Mouse (Mus musculus) embryonic facial prominence, embryonic 13.5 days (tissue): ENCODE measurements around the gene Olfr639. TPM values are rescaled to one million over a fixed set of nuclear protein-coding genes. Genes with fewer than 3 reads are reported as not detected.

Experiments used
- ATAC-seq: fragments of 200-750 bp; cut with Nextera tagmentation; 2 replicates; pipeline ENCODE4 v1.8.0; 2017; ENCODE audit warnings: low read depth; ENCODE audit not compliant: insufficient number of reproducible peaks, insufficient read depth, low FRiP score, low TSS enrichment
- H3K27ac ChIP-seq: fragments of 300-500 bp; sonication (generic); 2 replicates; pipeline ENCODE4 v1.5.1; 2015; ENCODE audit warnings: moderate library complexity, mild to moderate bottlenecking, inconsistent platforms
- H3K27me3 ChIP-seq: fragments of 300-500 bp; sonication (generic); 2 replicates; pipeline ENCODE4 v1.6.1; 2015; ENCODE audit warnings: mild to moderate bottlenecking, inconsistent platforms
- H3K36me3 ChIP-seq: fragments of 300-500 bp; sonication (generic); 2 replicates; pipeline ENCODE4 v1.6.1; 2015; ENCODE audit warnings: mild to moderate bottlenecking, inconsistent platforms
- H3K4me1 ChIP-seq: fragments of 300-500 bp; sonication (generic); 2 replicates; pipeline ENCODE4 v1.6.1; 2015; ENCODE audit warnings: inconsistent platforms
- H3K4me2 ChIP-seq: fragments of 300-500 bp; sonication (generic); 2 replicates; pipeline ENCODE4 v1.6.1; 2015; ENCODE audit warnings: moderate library complexity, mild to moderate bottlenecking, inconsistent platforms
- H3K4me3 ChIP-seq: fragments of 300-500 bp; sonication (generic); 2 replicates; pipeline ENCODE4 v1.5.1; 2015; ENCODE audit warnings: mild to moderate bottlenecking, inconsistent platforms
- H3K9ac ChIP-seq: fragments of 300-500 bp; sonication (generic); 2 replicates; pipeline ENCODE4 v1.6.1; 2015; ENCODE audit warnings: mild to moderate bottlenecking, inconsistent platforms
- H3K9me3 ChIP-seq: fragments of 300-500 bp; sonication (generic); 2 replicates; pipeline ENCODE4 v1.6.1; 2016; ENCODE audit warnings: inconsistent platforms
- WGBS: fragments of 180-500 bp; shearing (Covaris S2); methylation state at CpG from one replicate; pipeline ENCODE4 v1.1.7; 2015; ENCODE audit warnings: mixed read lengths; 5-methylcytosine and 5-hydroxymethylcytosine counted together
- polyA plus RNA-seq: library from polyadenylated mRNA; unstranded; fragments of >200 nt; fragmentation: Nextera tagmentation; extraction: Ambion mirVana; gene quantifications from 2 replicates; pipeline ENCODE4 v1.2.1, GENCODE M21; 2015

The Olfr639 gene
- polyA plus RNA-seq: 0.04 and 0.06 TPM in 2 replicates

- no peaks in the 10 kb centered on the region for H3K9me3 ChIP-seq
- H3K27me3 ChIP-seq: no peaks in the 10 kb centered on the region
- no peaks in the 10 kb centered on the region for H3K36me3 ChIP-seq
- no peak for ATAC-seq
- H3K4me3 ChIP-seq: no peak within 1 kb of the TSS
- H3K9ac ChIP-seq: no peak within 1 kb of the TSS
- H3K4me1 ChIP-seq: no peaks in the 10 kb centered on the region
- H3K27ac ChIP-seq: no peak within 1 kb of the TSS
- H3K4me2 ChIP-seq: no peak within 1 kb of the TSS
Measured at GRCm38 (mm10) chr7:104017203-104017602, at the start of gene Olfr639. Olfr639 (minus strand) TSS chr7:104017303.

- no peak within 1 kb of the TSS for H3K4me2 ChIP-seq
- no peaks in the 10 kb centered on the region for H3K4me1 ChIP-seq
- H3K27ac ChIP-seq: no peak within 1 kb of the TSS
- 53% methylated on average over 2 of the region's 2 CpGs for WGBS
- H3K9ac ChIP-seq: no peak within 1 kb of the TSS
- H3K36me3 ChIP-seq: no peaks in the 10 kb centered on the region
- no peak within 1 kb of the TSS for H3K4me3 ChIP-seq
- no peaks in the 10 kb centered on the region for H3K27me3 ChIP-seq
- H3K9me3 ChIP-seq: no peaks in the 10 kb centered on the region
- no peak for ATAC-seq
Measured at GRCm38 (mm10) chr7:104061345-104061744, 44.2 kb upstream of the Olfr639 start, which contains the start of gene 4930516K23Rik. 4930516K23Rik (minus strand) TSS chr7:104061445.

GRCm38 (mm10) chr7:104059215-104059614 is 42.1 kb upstream of the Olfr639 start:
- Histone ChIP-seq H3K27me3 (no peaks in the 10 kb centered on the region), H3K36me3 (no peaks in the 10 kb centered on the region), H3K9me3 (no peaks in the 10 kb centered on the region), H3K27ac (no peak overlapping the region), H3K9ac (no peak overlapping the region), H3K4me2 (no peak overlapping the region), H3K4me3 (no peak overlapping the region), H3K4me1 (no peaks in the 10 kb centered on the region)
- no peak for ATAC-seq
- 94% methylated on average over 1 of the region's 1 CpGs for WGBS

- no peak for ATAC-seq
- no peaks in the 10 kb centered on the region for H3K27me3 ChIP-seq
- H3K9ac ChIP-seq: no peak within 1 kb of the TSS
- H3K9me3 ChIP-seq: no peaks in the 10 kb centered on the region
- no peak within 1 kb of the TSS for H3K27ac ChIP-seq
- H3K36me3 ChIP-seq: no peaks in the 10 kb centered on the region
- H3K4me3 ChIP-seq: no peak within 1 kb of the TSS
- H3K4me2 ChIP-seq: no peak within 1 kb of the TSS
- WGBS: 65% methylated on average over 1 of the region's 1 CpGs
- H3K4me1 ChIP-seq: no peaks in the 10 kb centered on the region
Measured at GRCm38 (mm10) chr7:104052566-104052965, 35.5 kb upstream of the Olfr639 start, which contains the start of gene Olfr642. Olfr642 (minus strand) TSS chr7:104052666.

- H3K36me3 ChIP-seq: no peaks in the 10 kb centered on the region
- no peaks in the 10 kb centered on the region for H3K4me1 ChIP-seq
- H3K4me3 ChIP-seq: no peak overlapping the region
- WGBS: 85% methylated on average over 4 of the region's 4 CpGs
- H3K27ac ChIP-seq: no peak overlapping the region
- H3K27me3 ChIP-seq: no peaks in the 10 kb centered on the region
- no peak overlapping the region for H3K4me2 ChIP-seq
- H3K9ac ChIP-seq: no peak overlapping the region
- no peak for ATAC-seq
- no peaks in the 10 kb centered on the region for H3K9me3 ChIP-seq
Measured at GRCm38 (mm10) chr7:104050745-104051144, 33.6 kb upstream of the Olfr639 start.

- Histone ChIP-seq H3K9ac (no peak within 1 kb of the TSS), H3K4me3 (no peak within 1 kb of the TSS), H3K4me2 (no peak within 1 kb of the TSS), H3K4me1 (no peaks in the 10 kb centered on the region), H3K9me3 (no peaks in the 10 kb centered on the region), H3K27me3 (no peaks in the 10 kb centered on the region), H3K27ac (no peak within 1 kb of the TSS), H3K36me3 (no peaks in the 10 kb centered on the region)
- ATAC-seq: no peak
- 60% methylated on average over 1 of the region's 1 CpGs for WGBS
Measured at GRCm38 (mm10) chr7:104035145-104035544, 18.0 kb upstream of the Olfr639 start, which contains the start of gene Olfr641. Olfr641 (plus strand) TSS chr7:104035445.

GRCm38 (mm10) chr7:104026978-104027377 is 9.9 kb upstream of the Olfr639 start:
- H3K4me2 ChIP-seq: no peak overlapping the region
- no peaks in the 10 kb centered on the region for H3K27me3 ChIP-seq
- no peaks in the 10 kb centered on the region for H3K4me1 ChIP-seq
- no peak for ATAC-seq
- no peak overlapping the region for H3K4me3 ChIP-seq
- no peak overlapping the region for H3K9ac ChIP-seq
- WGBS: 70% methylated on average over 3 of the region's 3 CpGs
- H3K36me3 ChIP-seq: no peaks in the 10 kb centered on the region
- H3K9me3 ChIP-seq: no peaks in the 10 kb centered on the region
- no peak overlapping the region for H3K27ac ChIP-seq

- H3K27me3 ChIP-seq: no peaks in the 10 kb centered on the region
- H3K4me3 ChIP-seq: no peak within 1 kb of the TSS
- no peaks in the 10 kb centered on the region for H3K9me3 ChIP-seq
- no peak within 1 kb of the TSS for H3K4me2 ChIP-seq
- H3K9ac ChIP-seq: no peak within 1 kb of the TSS
- H3K36me3 ChIP-seq: no peaks in the 10 kb centered on the region
- no peaks in the 10 kb centered on the region for H3K4me1 ChIP-seq
- H3K27ac ChIP-seq: no peak within 1 kb of the TSS
- no peak for ATAC-seq
- WGBS: 76% methylated on average over 6 of the region's 6 CpGs
Measured at GRCm38 (mm10) chr7:104025473-104025872, 8.4 kb upstream of the Olfr639 start, which contains the start of gene Olfr640. Olfr640 (minus strand) TSS chr7:104025573.

GRCm38 (mm10) chr7:104021651-104022050 is 4.5 kb upstream of the Olfr639 start:
- Histone ChIP-seq H3K27ac (no peak overlapping the region), H3K4me1 (no peaks in the 10 kb centered on the region), H3K9me3 (no peaks in the 10 kb centered on the region), H3K4me2 (no peak overlapping the region), H3K9ac (no peak overlapping the region), H3K36me3 (no peaks in the 10 kb centered on the region), H3K4me3 (no peak overlapping the region), H3K27me3 (no peaks in the 10 kb centered on the region)
- 89% methylated on average over 6 of the region's 6 CpGs for WGBS
- no peak for ATAC-seq

GRCm38 (mm10) chr7:104018953-104019352 is 1.9 kb upstream of the Olfr639 start:
- no peak for ATAC-seq
- no peaks in the 10 kb centered on the region for H3K27me3 ChIP-seq
- no peaks in the 10 kb centered on the region for H3K4me1 ChIP-seq
- WGBS: 81% methylated on average over 1 of the region's 1 CpGs
- H3K36me3 ChIP-seq: no peaks in the 10 kb centered on the region
- H3K4me2 ChIP-seq: no peak overlapping the region
- no peak overlapping the region for H3K9ac ChIP-seq
- no peaks in the 10 kb centered on the region for H3K9me3 ChIP-seq
- no peak overlapping the region for H3K4me3 ChIP-seq
- no peak overlapping the region for H3K27ac ChIP-seq

GRCm38 (mm10) chr7:103999124-103999523 is 18.0 kb downstream of the Olfr639 start:
- H3K9me3 ChIP-seq: no peaks in the 10 kb centered on the region
- H3K27ac ChIP-seq: no peak overlapping the region
- no peak for ATAC-seq
- H3K4me1 ChIP-seq: no peaks in the 10 kb centered on the region
- no peaks in the 10 kb centered on the region for H3K27me3 ChIP-seq
- no peak overlapping the region for H3K9ac ChIP-seq
- H3K4me2 ChIP-seq: no peak overlapping the region
- H3K36me3 ChIP-seq: no peaks in the 10 kb centered on the region
- H3K4me3 ChIP-seq: no peak overlapping the region

GRCm38 (mm10) chr7:103998446-103998845 is 18.7 kb downstream of the Olfr639 start, which contains the start of gene Olfr638:
Olfr638 (plus strand) TSS chr7:103998746.
- ATAC-seq: no peak
- Histone ChIP-seq H3K9me3 (no peaks in the 10 kb centered on the region), H3K27me3 (no peaks in the 10 kb centered on the region)

More at GRCm38 (mm10) chr7:103998446-103998845, 18.7 kb downstream of the Olfr639 start, which contains the start of gene Olfr638:
- no peaks in the 10 kb centered on the region for H3K36me3 ChIP-seq
- H3K9ac ChIP-seq: no peak within 1 kb of the TSS
- no peak within 1 kb of the TSS for H3K4me2 ChIP-seq
- H3K4me1 ChIP-seq: no peaks in the 10 kb centered on the region
- H3K4me3 ChIP-seq: no peak within 1 kb of the TSS
- H3K27ac ChIP-seq: no peak within 1 kb of the TSS
